Mouse (Mus musculus) thymus, postnatal 0 days (tissue): ENCODE measurements around the gene Gpr1. TPM values are rescaled to one million over a fixed set of nuclear protein-coding genes. Genes with fewer than 3 reads are reported as not detected.
"Not testable (repeated sequence)": the region's sequence is repeated elsewhere in the genome, so short reads cannot be mapped to it uniquely, and the experiment has no call there.

Experiments used
- DNase-seq: peaks from one replicate; pipeline ENCODE4 v3.0.0-alpha.2; 2015; ENCODE audit warnings: low spot score
- microRNA-seq: library from miRNA; unstranded; fragments of <30 nt; microRNA quantifications from one replicate; pipeline ENCODE4, GENCODE M21; 2016; ENCODE audit warnings: borderline number of aligned reads
- polyA plus RNA-seq: library from polyadenylated mRNA; unstranded; fragments of >200 nt; fragmentation: Nextera tagmentation; extraction: Ambion mirVana; gene quantifications from 2 replicates; pipeline ENCODE4 v1.2.1, GENCODE M21; 2015

Gene Gpr1
- polyA plus RNA-seq, 1 experiment from 2014 or later = 0.31 TPM

DNA sequence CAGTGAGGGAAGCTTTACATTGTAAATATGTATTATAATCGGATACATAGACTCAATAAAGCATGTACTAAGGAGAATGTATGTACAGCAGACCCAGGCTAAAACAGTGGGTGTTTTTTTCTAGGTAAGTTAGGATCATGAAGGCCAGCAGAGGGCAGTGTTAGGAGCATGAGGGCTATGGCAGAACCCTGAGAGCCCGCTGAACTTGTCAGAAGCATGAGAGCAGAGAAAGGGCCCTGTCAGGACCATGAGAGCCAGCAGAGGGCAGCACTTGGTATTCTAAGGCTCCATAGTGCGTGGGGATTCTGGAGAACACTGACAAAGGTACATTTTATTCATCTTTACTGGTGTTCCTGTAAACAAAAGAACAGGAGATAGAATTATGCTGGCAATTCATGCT is 33.3 kb downstream of the Gpr1 start:
- peak; percentile 97 for DNase-seq

DNA sequence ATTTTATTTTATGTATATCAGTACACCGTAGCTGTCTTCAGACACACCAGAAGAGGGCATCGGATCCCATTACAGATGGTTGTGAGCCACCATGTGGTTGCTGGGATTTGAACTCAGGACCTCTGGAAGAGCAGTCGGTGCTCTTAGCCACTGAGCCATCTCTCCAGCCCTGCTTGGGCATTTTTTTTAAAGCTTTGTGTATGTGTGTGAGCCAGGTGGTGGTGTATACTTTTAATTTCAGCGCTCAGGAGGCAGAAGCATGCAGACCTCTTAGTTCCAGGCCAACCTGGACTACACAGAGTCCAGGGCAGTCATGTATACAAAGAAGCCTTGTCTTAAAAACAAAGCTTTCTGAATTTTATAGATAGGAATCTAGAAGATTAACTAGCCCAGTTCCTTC is 33.8 kb downstream of the Gpr1 start:
- not testable (repeated sequence) for DNase-seq

DNA sequence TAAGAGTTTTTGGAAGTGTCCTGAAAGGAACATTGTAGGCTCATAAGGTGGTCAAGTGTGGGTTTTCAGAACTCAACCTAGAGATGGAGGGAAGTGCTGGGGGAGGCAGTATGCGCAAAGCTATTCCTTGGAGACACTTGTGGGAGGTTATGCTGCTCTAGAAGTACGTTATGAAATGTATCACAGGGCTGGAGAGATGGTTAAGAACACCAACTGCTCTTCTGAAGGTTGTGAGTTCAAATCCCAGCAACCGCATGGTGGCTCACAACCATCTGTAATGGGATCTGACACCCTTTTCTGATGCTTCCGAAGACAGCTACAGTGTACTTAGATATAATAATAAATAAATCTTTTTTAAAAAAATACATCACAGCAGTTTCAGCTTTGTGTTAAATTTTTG is 34.2 kb downstream of the Gpr1 start:
- DNase-seq = no peak

DNA sequence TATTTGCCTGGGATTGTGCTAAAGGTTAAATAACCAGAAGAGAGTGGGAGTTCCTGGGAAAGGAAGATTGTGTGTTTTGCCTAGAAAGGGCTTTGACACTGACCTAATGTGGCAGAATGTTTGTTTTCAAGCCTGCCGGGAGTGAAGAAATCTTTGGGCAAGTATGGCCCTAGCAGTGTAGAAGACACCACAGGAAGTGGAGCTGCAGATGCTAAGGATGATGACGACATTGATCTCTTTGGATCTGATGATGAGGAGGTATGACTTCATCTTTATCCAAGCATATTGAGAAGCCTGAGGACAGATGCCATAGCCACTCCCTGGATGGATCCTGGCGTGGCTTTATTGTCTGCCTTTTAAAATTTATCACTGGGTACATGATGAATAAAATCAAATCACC is 36.0 kb downstream of the Gpr1 start:
- no peak for DNase-seq

DNA sequence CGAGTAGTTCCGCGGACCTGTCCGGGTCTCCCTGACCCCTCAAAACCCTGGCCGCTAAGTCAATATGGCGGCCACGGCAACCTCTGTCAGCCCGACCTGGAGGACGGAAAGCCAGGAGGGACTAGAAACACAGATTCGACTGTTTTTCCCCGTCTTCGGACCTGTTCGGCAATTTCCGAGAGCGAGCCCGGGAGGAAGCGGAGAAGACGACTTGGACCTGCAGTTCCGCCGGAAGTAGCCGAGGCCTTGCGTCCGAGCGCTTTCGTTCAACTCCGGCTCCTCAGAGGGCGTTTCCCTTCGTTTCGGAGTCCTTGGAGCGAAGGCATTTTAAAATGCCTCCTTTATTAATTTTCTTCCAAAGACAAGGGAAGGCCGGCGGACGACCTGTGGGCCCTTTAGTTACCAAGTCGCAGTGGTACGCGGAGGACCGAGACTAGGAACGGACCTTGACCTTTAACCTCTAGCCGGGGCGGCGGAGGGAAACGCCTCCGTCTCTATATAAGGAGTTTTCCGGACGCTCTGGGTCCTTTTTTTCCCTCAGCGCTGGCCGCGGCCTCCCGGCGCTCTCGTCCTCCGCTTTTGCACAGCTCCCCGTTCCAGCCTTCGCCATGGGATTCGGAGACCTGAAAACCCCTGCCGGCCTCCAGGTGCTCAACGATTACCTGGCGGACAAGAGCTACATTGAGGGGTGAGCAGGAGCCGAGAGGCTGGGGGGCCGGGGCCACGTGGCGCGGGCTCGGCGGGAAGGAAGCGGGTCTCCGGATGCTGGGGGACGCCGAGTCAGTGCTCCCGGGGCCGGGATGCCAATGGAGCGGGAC is 37.5 kb downstream of the Gpr1 start, which contains the start of the genes Eef1b2 and Ndufs1:
Eef1b2 (plus strand) TSS at position 222 of the 818 bp plus-strand sequence.
Ndufs1 (minus strand) TSS at position 230 of the 818 bp plus-strand sequence.
- DNase-seq = peak; percentile 97

DNA sequence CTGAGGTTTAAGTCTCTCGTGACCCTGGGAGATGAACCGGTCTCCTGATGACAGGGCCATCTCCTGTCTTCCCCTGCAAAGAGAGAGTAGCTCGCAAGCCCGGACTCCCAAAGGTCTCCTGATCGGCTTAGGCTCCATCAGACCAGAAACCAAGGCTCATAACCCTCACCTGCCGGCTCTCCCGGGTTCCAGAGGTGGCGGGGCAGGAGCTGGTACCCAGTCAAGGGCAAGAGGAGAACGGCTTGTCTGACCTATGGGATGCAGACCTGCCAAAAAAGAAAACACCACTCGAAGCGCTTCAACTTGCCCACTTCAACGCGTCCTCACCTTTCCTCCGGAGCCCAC is 38.1 kb downstream of the Gpr1 start:
- DNase-seq = no peak

DNA sequence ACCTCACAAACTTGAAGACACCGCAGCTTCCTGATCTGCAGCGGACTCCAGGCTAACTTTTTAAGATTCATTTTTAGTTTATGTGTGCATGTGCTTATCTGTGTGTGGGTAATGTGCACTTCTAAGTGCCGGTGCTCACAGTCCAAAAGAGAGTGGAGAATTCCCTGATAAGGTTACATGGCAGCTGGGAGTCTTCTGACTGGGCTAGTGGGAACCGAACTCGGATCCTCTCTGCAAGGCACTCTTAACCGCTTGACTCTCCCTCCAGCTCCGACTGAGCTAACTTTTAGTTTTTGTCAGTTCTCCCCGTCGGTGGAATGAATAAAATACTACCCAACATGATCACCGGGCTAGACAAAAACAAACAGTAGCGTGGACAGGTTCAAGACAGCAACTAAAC is 38.5 kb downstream of the Gpr1 start:
- DNase-seq = no peak

DNA sequence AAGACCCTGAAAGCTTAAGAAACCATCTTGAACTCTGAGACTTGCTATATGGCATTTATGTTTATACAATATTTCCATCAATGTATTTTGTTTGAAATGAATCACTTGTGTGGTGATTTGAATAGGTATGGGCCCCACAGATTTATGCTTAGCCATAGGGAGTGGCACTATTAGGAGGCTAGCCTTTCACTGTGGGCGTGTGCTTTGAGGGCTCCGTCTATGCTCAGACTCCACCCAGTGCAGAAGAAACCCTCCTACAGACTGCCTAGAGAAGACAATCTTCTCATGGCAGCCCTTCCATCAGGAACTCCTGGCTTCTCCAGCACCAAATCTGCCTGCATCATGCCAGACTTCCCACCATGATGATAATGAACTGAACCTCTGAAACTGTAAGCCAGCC is 45.7 kb downstream of the Gpr1 start:
- DNase-seq = no peak

DNA sequence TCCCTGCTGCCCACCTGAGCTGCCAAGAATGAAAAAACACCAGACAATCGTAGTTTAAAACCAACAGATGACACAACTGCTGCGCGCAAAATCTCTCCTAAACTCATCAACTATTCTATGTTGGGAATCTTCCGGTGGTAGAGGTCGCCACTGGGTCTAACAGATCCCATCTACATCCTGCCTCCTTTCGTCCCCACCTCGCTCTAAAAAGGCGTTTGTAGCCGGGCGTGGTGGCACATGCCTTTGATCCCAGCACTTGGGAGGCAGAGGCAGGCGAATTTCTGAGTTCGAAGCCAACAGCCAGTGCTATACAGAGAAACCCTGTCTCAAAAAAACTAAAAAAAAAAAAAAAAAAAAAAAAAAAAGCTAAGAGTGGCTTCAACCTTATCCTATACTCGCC is 74.1 kb downstream of the Gpr1 start:
- DNase-seq = no peak

DNA sequence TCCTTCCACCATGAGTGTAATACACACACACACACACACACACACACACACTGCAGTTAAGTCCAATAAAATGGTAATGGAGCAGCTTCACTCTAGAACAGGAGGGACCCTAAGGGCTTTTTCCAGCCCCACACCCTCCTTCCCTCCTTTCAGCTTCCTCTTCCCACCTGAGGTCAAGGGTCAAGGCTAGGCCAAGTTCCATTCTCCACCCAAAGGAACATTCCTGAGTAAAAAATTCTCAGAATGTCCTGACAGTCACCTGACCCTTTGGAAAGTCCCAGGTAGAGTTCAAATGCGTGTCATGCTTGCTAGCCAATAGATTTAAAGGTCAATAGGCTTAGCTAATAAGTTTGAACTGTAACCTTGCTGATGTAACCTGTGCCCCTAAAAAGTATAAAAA is 75.8 kb downstream of the Gpr1 start:
- DNase-seq = not testable (repeated sequence)

DNA sequence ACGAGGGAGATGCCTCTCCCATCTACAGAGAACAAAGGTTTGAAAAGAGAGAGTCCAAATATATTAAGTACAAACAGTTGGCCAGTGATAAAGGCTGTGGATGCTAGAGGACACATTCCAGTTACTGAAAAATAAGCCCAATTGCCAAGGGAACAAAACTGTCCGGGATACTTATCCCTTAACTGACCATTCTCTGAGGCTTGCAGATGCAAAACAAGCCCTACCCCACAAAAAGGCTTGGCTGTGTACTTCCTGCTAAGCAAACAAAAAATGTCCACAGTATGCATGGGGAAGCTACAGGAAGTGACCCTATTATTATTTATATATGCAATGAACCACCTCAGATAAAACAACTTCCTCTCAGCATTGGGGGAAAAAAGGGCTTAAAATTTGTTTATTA is 76.4 kb downstream of the Gpr1 start:
- DNase-seq = no peak

DNA sequence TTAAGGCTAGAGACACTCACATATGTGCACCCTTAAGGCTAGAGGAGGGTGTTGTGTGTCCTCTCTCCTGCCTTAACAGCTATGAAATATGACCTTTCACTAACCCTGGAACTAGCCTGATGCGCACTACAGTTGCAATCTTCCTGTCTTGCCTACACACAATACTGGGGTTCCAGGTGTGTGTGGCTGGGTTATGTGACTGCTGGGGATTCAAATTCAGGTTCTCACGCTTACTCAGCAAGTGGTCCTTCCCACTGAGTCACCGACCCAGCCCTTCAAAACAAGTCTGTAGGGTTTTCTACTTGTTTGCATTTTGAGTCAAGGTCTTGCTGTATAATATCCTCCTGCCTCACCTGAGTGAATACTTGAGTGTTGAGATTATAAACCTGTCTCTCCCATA is 79.8 kb downstream of the Gpr1 start:
- DNase-seq = no peak

Small RNAs within 50 kb of the gene (microRNA-seq; reads per million reads assigned to microRNA genes)
- gene Gm24557 (not detected), gene Gm27512 (not detected)

Other genes with a start within 250 kb of the Gpr1 start
- 7.0 and 9.2 TPM in 2 replicates for gene Ino80d, start 99.9 kb downstream of the Gpr1 start, polyA plus RNA-seq
- gene Eef1b2, start 37.7 kb downstream of the Gpr1 start, polyA plus RNA-seq = 640 and 651 TPM in 2 replicates
- 102 and 108 TPM in 2 replicates for gene Ndufs1, start 37.7 kb downstream of the Gpr1 start, polyA plus RNA-seq
- 0.32 and 0.34 TPM in 2 replicates for gene Zdbf2, start 58.7 kb upstream of the Gpr1 start, polyA plus RNA-seq
- 1.6 and 3.3 TPM in 2 replicates for gene Adam23, start 231.3 kb upstream of the Gpr1 start, polyA plus RNA-seq